Mouse (Mus musculus) G1E-ER4 (cell line): ENCODE measurements around the gene Gm20425. TPM values are rescaled to one million over a fixed set of nuclear protein-coding genes. Genes with fewer than 3 reads are reported as not detected.

Experiments
- GATA1 ChIP-seq: IDR thresholded peaks from one replicate; pipeline ENCODE4 v1.8.0; 2012; ENCODE audit warnings: low read length, inconsistent platforms
- polyA plus RNA-seq: library from polyadenylated mRNA; stranded (reverse); fragments of >175 nt; gene quantifications from 2 replicates; pipeline ENCODE4 v1.2.3, GENCODE M21; 2012

Gene Gm20425
- polyA plus RNA-seq, 1 experiment = not detected

- TF ChIP-seq GATA1 = no peak
These were observed 44.2 kb downstream of the Gm20425 start for GRCm38 (mm10) chr9:103185946-103186345.

DNA sequence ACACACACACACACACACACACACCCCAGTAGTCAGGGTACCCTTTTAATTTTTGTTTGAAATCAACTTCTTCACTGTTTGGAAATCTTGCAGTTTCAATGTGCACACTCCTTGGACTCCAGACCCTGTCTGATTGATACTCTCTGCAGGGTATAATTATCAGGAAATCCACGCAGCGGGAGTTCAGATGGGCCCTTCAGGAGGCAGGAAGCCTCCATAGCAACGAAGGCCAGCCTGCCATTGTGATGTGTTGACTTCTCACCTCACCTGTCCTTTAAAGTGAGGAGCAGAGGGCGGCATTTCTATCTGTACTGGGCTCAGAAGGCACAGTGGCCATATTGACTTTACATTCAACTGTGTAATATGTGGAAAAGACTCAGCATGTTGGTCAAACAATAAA is 45.3 kb downstream of the Gm20425 start:
- no peak for TF ChIP-seq GATA1

GRCm38 (mm10) chr9:103181886-103182285 is 48.2 kb downstream of the Gm20425 start:
- no peak for TF ChIP-seq GATA1

DNA sequence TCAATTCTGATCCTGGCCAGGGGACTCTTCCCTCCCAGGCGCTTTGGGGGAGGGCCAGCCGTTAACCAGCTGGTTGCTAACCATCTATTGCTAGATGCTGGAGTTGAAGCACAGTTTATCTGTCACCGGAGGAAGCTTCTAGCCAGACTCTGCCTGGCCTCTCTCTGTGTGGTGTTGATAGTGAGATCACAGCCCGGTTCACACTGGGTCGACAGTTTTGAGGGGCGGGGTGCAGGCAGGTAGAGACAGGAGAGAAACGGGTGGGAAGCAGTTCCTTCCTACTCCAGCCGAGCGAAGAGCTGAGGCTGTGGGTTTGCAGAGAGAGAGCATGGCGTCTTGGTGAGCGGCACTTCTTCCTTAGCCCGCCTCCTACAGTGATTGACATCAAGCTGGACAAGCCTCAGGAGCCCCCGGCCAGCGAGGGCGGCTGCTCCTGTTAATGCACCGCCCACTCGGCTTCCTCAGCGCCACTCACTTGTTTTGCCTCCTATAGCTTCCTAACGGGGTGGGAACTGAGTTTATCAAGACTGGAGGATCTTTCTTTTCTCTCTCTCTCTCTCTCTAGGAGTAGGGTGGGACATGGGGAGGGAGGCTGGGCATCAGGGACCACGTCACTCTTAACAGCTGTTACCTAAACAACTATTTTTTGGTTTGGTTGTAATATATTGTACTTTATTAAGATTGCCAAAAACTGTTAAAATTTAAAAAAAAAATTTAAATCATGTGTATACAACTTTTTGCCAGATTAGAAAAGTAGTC is 49.1 kb downstream of the Gm20425 start:
- TF ChIP-seq GATA1 = no peak

GRCm38 (mm10) chr9:103180303-103180702 is 49.8 kb downstream of the Gm20425 start:
- no peak for TF ChIP-seq GATA1

- no peak for TF ChIP-seq GATA1
These were observed 54.4 kb downstream of the Gm20425 start for GRCm38 (mm10) chr9:103175692-103176091.

DNA sequence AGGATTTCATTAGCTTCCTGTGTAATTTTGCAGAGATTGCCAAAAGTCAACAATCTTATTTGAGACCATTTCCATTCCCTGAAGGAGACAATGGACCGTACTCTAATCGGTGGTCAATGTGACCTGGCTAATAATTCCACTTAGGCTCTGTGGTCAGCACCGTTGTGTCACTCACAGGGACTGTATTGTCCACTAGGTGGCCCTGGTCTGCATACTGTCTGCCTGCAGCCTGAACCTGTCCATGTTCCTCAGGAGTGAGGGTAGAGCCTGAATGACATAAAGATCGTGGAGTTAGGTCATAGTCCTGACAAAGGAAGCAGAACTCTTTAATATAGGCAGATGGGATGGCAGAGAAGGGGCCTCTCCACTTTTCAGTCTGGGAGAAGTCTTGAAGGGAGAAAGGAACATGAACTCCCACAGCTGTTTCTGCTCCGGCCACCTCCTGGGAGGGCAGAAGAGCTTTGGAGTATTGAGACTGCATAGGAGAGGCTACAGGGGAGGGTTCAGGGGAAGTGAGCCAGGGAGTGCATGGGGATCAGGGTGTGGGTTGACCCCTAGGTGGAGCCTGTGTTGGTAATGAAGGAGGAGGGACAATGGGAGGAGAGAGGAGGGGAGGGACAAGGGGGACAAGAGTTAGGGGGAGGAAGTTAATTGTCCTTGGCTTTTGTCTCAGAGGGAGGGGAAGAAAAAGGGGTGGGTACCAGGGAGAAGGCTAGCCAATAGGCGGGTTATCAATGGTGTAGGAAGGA is 55.2 kb downstream of the Gm20425 start:
- no peak for TF ChIP-seq GATA1

DNA sequence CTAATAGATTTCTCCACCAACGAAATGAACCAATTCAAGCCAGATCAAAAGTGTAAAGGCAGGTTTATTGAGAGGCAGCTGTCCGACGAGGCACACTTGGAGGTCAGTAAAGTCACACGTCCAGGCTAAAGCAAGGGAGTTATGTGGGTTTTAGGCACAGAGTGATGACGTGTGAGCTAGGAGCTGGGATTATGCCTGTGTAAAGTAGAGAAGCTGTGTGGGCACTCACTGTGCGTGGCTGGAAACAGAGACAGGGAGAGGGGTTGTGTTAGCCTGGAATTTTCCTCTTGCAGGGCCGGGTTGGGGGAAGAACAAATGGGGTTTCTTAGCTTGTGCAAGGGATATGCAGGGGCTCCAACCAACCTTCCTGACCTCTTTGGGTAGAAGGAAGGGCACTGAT is 61.3 kb downstream of the Gm20425 start:
- TF ChIP-seq GATA1 = no peak

DNA sequence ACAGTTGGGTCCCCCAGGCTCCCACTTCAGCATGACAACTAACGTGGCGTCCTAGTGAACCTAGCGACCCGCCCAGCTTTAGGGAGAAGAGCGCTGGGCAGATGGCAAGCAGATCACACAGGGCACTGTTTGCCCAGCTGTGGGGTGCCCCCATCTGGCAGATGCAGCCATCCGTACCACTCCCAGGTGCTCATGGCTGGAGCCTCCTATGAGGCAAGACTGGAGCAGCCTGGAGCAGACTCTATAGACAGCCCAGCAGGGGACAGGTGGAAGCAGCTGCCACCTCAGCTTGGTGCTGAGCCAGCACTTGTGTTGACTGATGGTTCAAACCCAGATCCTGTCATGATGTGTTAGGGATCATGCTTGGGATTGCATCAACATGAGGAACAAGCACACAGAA is 62.1 kb downstream of the Gm20425 start:
- TF ChIP-seq GATA1 = no peak

GRCm38 (mm10) chr9:103163806-103164205 is 66.3 kb downstream of the Gm20425 start:
- TF ChIP-seq GATA1 = no peak

GRCm38 (mm10) chr9:103154568-103154967 is 75.5 kb downstream of the Gm20425 start:
- TF ChIP-seq GATA1 = no peak

GRCm38 (mm10) chr9:103153286-103153685 is 76.8 kb downstream of the Gm20425 start:
- TF ChIP-seq GATA1 = no peak

DNA sequence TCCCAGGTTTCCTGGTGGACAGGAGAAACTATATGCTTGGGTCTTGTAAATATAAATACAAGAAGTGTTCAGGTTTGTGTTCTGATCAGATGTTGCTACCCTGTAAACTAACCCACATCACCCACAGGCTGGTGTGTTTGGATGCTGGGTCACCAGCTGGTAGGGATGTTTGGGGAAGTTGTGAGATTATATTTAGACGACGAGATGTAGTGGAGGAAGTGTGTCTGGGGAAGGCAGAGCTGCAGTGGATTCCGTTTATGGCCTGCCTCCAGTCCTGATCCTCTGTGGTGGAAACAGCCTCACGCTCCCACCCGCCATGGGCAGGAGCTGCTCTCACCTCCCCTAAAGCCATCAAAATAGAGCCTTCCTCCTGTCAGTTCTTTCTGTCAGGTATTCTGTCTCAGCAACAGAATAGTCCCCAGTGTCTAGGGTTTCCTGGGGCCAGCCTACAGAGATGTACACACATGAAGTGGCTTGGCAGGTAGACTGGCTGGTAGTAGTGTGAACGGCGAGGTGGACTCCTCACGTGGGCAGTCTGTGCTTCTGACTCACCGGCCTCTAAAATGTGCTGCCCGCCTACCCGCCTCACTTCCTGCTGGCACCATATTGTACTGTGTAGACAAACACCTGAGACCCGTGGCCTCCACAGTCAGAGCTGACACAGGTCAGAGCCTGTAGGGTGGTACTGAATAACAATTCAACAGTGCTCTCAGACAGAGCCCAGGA is 80.9 kb downstream of the Gm20425 start:
- TF ChIP-seq GATA1 = no peak

DNA sequence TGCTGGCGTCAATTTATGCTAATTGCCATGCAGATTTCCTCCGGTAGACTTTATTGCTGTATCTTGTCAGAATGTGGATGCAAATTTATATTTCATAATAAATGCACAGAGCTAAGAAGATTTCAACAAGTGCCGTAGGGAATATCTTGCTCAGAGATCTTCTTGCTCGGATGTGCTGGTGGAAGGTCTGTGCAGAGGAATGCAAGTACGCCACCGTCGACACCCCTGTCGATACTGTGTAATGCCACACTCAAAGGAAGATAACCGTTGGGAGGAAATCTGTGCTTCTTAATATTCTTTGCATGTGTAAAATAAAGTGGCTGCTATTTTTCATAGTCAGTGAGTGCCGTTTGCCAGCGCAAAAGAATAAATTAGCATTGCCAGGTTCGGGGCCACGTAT is 83.0 kb downstream of the Gm20425 start:
- TF ChIP-seq GATA1 = no peak

DNA sequence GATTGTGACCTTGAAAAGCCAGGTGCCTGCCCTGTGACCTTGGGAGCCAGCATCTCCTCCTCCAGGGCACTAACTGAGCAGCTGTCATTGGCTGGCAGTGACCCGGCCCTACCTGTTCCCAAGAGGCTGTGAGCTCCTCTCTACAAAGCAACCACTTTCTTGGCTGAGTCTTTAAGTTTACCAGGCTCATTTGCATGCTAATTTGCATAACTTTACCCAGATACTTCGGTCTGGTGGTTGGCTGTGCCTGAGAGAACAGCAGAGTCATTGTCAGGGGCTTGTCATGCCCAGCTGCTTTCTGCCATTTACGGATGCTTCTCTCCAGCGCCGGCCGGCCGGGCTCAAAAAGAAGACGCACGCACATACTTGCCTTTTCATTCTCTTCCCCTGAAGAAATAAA is 83.4 kb downstream of the Gm20425 start:
- TF ChIP-seq GATA1 = no peak

- TF ChIP-seq GATA1 = no peak
These were observed 83.8 kb downstream of the Gm20425 start for GRCm38 (mm10) chr9:103146257-103146656.
